Mouse (Mus musculus) heart, adult 2 months (tissue): Measurements from ENCODE around the gene C1ql1. TPM values are rescaled to one million over a fixed set of nuclear protein-coding genes. Genes with fewer than 3 reads are reported as not detected.
A peak's percentile ranks its signal among the peaks of the same experiment; 100 is the strongest.

Source experiments
- DNase-seq, 2 experiments: peaks; one replicate each; pipeline ENCODE4 v3.0.0; 2021
- H3K27ac ChIP-seq: fragments of 200-600 bp; 2 replicates; pipeline ENCODE4 v1.8.1; 2022
- H3K27me3 ChIP-seq: fragments of 200-500 bp; 2 replicates; pipeline ENCODE4 v1.6.1; 2012; ENCODE audit warnings: mild to moderate bottlenecking, low read length, inconsistent platforms, mixed read lengths; ENCODE audit not compliant: control insufficient read depth, insufficient read depth
- H3K36me3 ChIP-seq: fragments of 200-500 bp; 2 replicates; pipeline ENCODE4 v1.6.1; 2012; ENCODE audit warnings: low read length, inconsistent platforms; ENCODE audit not compliant: control insufficient read depth, insufficient read depth
- H3K4me1 ChIP-seq: fragments of 200-500 bp; 2 replicates; pipeline ENCODE4 v1.6.1; 2011; ENCODE audit warnings: low read length; ENCODE audit not compliant: control insufficient read depth, insufficient read depth
- H3K4me3 ChIP-seq: fragments of 200-600 bp; 2 replicates; pipeline ENCODE4 v1.8.1; 2022
- H3K79me2 ChIP-seq: fragments of 200-500 bp; replicated peaks from 2 replicates; pipeline ENCODE4 v1.6.1; 2012; ENCODE audit warnings: mild to moderate bottlenecking, inconsistent platforms, low read length, moderate library complexity, mixed read lengths; ENCODE audit not compliant: control insufficient read depth, insufficient read depth
- H3K9ac ChIP-seq: fragments of 200-500 bp; 2 replicates; pipeline ENCODE4 v1.6.1; 2012; ENCODE audit warnings: low read depth, mild to moderate bottlenecking, control low read depth, inconsistent platforms, low read length, mixed read lengths
- CTCF ChIP-seq: fragments of 200-600 bp; IDR thresholded peaks from 2 replicates; pipeline ENCODE4 v1.8.1; 2022; ENCODE audit warnings: antibody characterized with exemption, mild to moderate bottlenecking, moderate library complexity
- EP300 ChIP-seq: fragments of 200-500 bp; IDR thresholded peaks from 2 replicates; pipeline ENCODE4 v1.6.1; 2011; ENCODE audit warnings: low read depth, low read length, control low read depth; ENCODE audit not compliant: insufficient read depth
- POLR2A ChIP-seq: fragments of 200-500 bp; IDR thresholded peaks from 2 replicates; pipeline ENCODE4 v1.6.1; 2011; ENCODE audit warnings: mild to moderate bottlenecking, low read depth, low read length, control low read depth; ENCODE audit not compliant: insufficient read depth
- WGBS: fragments of 180-500 bp; shearing (Covaris S2); methylation state at CpG from one replicate; pipeline ENCODE4 v1.1.7; 2018; 5-methylcytosine and 5-hydroxymethylcytosine counted together
- intact Hi-C: fragments of 180-260 bp; cut with DNase I; formaldehyde crosslinking; loops from one replicate; pipeline ENCODE4 v1.15.1; 2025
- long read RNA-seq: library from polyadenylated mRNA; stranded (forward); transcript quantifications from one replicate; pipeline ENCODE4 v2.0.0, GENCODE M21; 2021
- polyA plus RNA-seq: library from polyadenylated mRNA; depleted of rRNA; stranded (reverse); fragments of >200 nt; gene quantifications from 2 replicates; pipeline ENCODE4 v1.2.3, GENCODE M21; 2012; rRNA removed
- total RNA-seq, 2 experiments: library from RNA; stranded (reverse); gene quantifications; 2 replicates each; pipeline ENCODE4 v1.2.3; 2021

C1ql1 gene
- total RNA-seq (not detected), polyA plus RNA-seq (0.10 TPM in 1 of 2 replicates, not detected in the other)
- long read RNA-seq: 0 reads

GRCm38 (mm10) chr11:102946265-102946991, at the start of gene C1ql1:
Gene C1ql1, minus strand, starts transcription at chr11:102946688.
- H3K4me3 ChIP-seq: peak within 1 kb of the TSS; percentile 26; the same call in 1 of the 2 replicates
- H3K27ac ChIP-seq: no peak within 1 kb of the TSS
- WGBS: 3% methylated on average over 87 of the region's 87 CpGs
- H3K36me3 ChIP-seq: no peaks in the 10 kb centered on the region
- no peak for TF ChIP-seq POLR2A
- TF ChIP-seq CTCF: no peak
- no peak for TF ChIP-seq EP300
- peak; percentile 87 to 90 for DNase-seq
- intact Hi-C loops: no loop called here
- peaks cover 19% of the 10 kb centered on the region for H3K27me3 ChIP-seq
- no peak within 1 kb of the TSS for H3K9ac ChIP-seq
- no peaks in the 10 kb centered on the region for H3K79me2 ChIP-seq
- H3K4me1 ChIP-seq: 0 out of 2 replicates have a peak, but pooled peaks cover 1% of the 10 kb centered on the region

- Histone ChIP-seq H3K27ac (no peak overlapping the region), H3K79me2 (no peaks in the 10 kb centered on the region), H3K36me3 (no peaks in the 10 kb centered on the region), H3K4me1 (peaks cover 4% of the 10 kb centered on the region), H3K4me3 (no peak overlapping the region), H3K9ac (no peak overlapping the region), H3K27me3 (no peaks in the 10 kb centered on the region)
- TF ChIP-seq EP300 (no peak), CTCF (no peak), POLR2A (no peak)
- intact Hi-C loops: loop anchor here (5.0 kb wide), 2 partner anchors 57 to 223 kb away; no protein-coding TSS in a partner anchor
- DNase-seq: no peak
- WGBS: 95% methylated on average over 18 of the region's 18 CpGs
These were observed 48.5 kb upstream of the C1ql1 start for GRCm38 (mm10) chr11:102994952-102995351.

GRCm38 (mm10) chr11:102993420-102994029, 47.0 kb upstream of the C1ql1 start:
- Histone ChIP-seq H3K4me1 (peaks cover 2% of the 10 kb centered on the region), H3K4me3 (no peak overlapping the region), H3K9ac (no peak overlapping the region), H3K79me2 (no peaks in the 10 kb centered on the region), H3K36me3 (no peaks in the 10 kb centered on the region), H3K27me3 (no peaks in the 10 kb centered on the region), H3K27ac (no peak overlapping the region)
- 76% methylated on average over 17 of the region's 17 CpGs for WGBS
- DNase-seq: no peak
- TF ChIP-seq EP300: no peak
- no peak for TF ChIP-seq POLR2A
- no peak for TF ChIP-seq CTCF
- intact Hi-C loops: loop anchor here (1.0 to 5.0 kb wide), 2 partner anchors 92 to 221 kb away; no protein-coding TSS in a partner anchor

- no peak overlapping the region for H3K27ac ChIP-seq
- intact Hi-C loops: loop anchor here (1.0 to 5.0 kb wide), 2 partner anchors 92 to 221 kb away; no protein-coding TSS in a partner anchor
- H3K4me3 ChIP-seq: no peak overlapping the region
- H3K27me3 ChIP-seq: no peaks in the 10 kb centered on the region
- peak; percentile 67 to 82 for DNase-seq
- H3K79me2 ChIP-seq: no peaks in the 10 kb centered on the region
- H3K36me3 ChIP-seq: no peaks in the 10 kb centered on the region
- TF ChIP-seq CTCF (peak; percentile 82), POLR2A (no peak), EP300 (0 out of 2 replicates have a peak, but pooled peaks have one; percentile 22)
- no peak overlapping the region for H3K9ac ChIP-seq
- no peaks in the 10 kb centered on the region for H3K4me1 ChIP-seq
- 24% methylated on average over 5 of the region's 5 CpGs for WGBS
These were observed 46.5 kb upstream of the C1ql1 start for GRCm38 (mm10) chr11:102992940-102993339.

- DNase-seq: no peak
- no peaks in the 10 kb centered on the region for H3K27me3 ChIP-seq
- no peak for TF ChIP-seq CTCF
- no peak for TF ChIP-seq EP300
- no peak for TF ChIP-seq POLR2A
- no peak overlapping the region; the same call in 1 of the 2 replicates for H3K9ac ChIP-seq
- H3K79me2 ChIP-seq: no peaks in the 10 kb centered on the region
- intact Hi-C loops: loop anchor here (5.0 kb wide), 1 partner anchor 219 kb away; no protein-coding TSS in a partner anchor
- no peak overlapping the region for H3K27ac ChIP-seq
- H3K36me3 ChIP-seq: no peaks in the 10 kb centered on the region
- 21% methylated on average over 16 of the region's 16 CpGs for WGBS
- no peak overlapping the region for H3K4me3 ChIP-seq
- H3K4me1 ChIP-seq: no peaks in the 10 kb centered on the region
These were observed 45.2 kb upstream of the C1ql1 start for GRCm38 (mm10) chr11:102991681-102992080.
